Mouse (Mus musculus): ENCODE results near the gene Atp11a. TPM values are rescaled to one million over a fixed set of nuclear protein-coding genes. Genes with fewer than 3 reads are reported as not detected.

Atp11a gene
- polyA plus RNA-seq, 1 experiment = 23.2 TPM

DNA sequence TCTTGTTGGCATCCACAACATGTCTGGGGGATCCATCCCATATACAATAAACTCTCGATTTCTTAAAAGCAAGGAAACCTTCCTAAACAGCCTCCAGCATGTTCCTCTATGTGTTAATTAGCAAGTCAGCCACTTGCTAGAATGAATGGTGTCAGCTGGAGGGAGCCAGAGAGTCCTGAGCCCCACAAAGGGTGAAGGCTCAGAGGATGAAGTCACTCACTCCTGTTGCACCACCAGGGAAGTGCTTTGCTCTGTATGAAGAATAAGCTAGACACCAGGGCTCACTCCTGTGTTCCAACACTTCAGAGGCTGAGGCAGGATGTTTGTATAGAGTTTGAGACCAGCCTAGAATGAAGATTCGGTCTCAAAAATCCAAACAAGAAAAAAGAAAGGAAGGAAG, 1.5 kb upstream of the Atp11a start:
- Histone ChIP-seq H3K36me3 (ENCODE audit: control insufficient read depth, insufficient read depth, low read length) (no peaks in the 10 kb centered on the region), H3K4me3 (ENCODE audit: extremely low read depth, insufficient read depth, insufficient read length) (no peak overlapping the region), H3K27ac (ENCODE audit: insufficient read depth, low read length) (no peak overlapping the region), H3K4me1 (ENCODE audit: control insufficient read depth, insufficient read depth, insufficient read length) (no peaks in the 10 kb centered on the region; the same call in 1 of the 2 replicates), H3K27me3 (ENCODE audit: control insufficient read depth, insufficient read depth, low read length) (0 out of 2 replicates have a peak, but pooled peaks cover 2% of the 10 kb centered on the region)
- DNase-seq (ENCODE audit: low read depth in 1 of 2, low spot score in 2 of 2) = no peak
- whole genome bisulfite sequencing = 50% methylated on average over 2 of the region's 2 CpGs
- TF ChIP-seq POLR2A (IDR thresholded peaks at IDR 0.05; ENCODE audit: low read depth, low read length) (no peak), CTCF (IDR thresholded peaks at IDR 0.05; ENCODE audit: extremely low read depth, insufficient read depth, insufficient read length, insufficient replicate concordance) (no peak)

DNA sequence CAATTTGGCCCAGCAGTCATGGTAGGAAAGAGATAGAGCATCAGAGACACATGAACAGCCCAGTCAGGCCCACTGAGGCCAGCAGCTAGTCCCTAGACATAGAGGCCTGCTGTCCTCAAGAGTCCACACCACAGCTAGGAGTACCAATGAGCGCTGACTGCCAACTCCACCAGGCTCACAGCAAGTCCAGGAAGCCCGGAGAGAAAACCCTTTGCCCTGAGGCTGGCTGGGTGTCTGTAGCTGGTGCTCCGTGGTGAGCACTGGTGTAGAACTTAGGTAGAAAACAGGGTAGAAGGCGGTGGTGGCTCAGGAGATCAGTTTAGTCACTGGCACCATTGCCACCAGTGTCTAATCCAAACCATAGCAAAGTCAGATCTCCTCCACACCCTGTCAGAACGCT, 988 bp upstream of the Atp11a start:
- no peak for DNase-seq (ENCODE audit: low read depth in 1 of 2, low spot score in 2 of 2)
- H3K27ac ChIP-seq (ENCODE audit: insufficient read depth, low read length) = no peak overlapping the region
- TF ChIP-seq POLR2A (IDR thresholded peaks at IDR 0.05; ENCODE audit: low read depth, low read length) (no peak), CTCF (IDR thresholded peaks at IDR 0.05; ENCODE audit: extremely low read depth, insufficient read depth, insufficient read length, insufficient replicate concordance) (no peak)

DNA sequence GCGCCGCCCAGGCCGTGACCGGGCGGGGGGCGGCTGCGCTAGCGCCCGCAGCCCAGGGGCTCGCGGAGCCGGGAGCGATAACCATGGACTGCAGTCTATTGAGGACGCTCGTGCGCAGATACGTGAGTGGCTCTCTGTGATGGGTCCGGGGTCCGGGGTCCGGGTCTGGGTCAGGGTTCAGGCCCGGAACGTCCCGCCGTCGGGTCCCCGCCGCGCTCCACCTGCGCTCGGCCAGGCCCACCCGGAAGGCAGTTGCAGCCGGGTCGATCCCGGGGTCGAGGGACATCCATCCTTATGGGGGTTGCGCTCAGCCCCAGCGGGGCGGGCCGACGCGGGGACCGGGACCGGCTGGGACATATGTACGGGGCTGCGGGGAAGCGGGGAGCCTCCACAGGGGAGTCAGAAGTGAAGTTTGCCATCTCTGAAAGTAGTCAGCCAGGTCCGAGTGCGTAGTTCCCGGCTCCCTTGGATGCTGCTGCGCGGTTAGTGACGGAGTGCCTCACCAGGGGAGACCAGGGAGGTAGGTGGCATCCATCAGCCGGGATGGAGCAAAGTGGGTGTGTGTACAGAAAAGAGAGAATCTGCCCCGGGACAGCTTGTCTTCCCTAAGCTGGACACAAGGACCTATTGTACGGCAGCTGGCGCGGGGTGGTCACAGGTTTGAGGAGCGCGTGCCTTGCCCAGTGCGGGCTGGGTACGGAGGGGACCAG, 572 bp downstream of the Atp11a start:
- no peak for DNase-seq (ENCODE audit: low read depth in 1 of 2, low spot score in 2 of 2)
- no peak for TF ChIP-seq CTCF (IDR thresholded peaks at IDR 0.05; ENCODE audit: extremely low read depth, insufficient read depth, insufficient read length, insufficient replicate concordance)
- TF ChIP-seq POLR2A (IDR thresholded peaks at IDR 0.05; ENCODE audit: low read depth, low read length) = no peak
- 9% methylated on average over 61 of the region's 61 CpGs for WGBS
- H3K27me3 ChIP-seq (ENCODE audit: control insufficient read depth, insufficient read depth, low read length) = 0 out of 2 replicates have a peak, but pooled peaks cover 2% of the 10 kb centered on the region
- H3K36me3 ChIP-seq (ENCODE audit: control insufficient read depth, insufficient read depth, low read length) = no peaks in the 10 kb centered on the region
- H3K27ac ChIP-seq (ENCODE audit: insufficient read depth, low read length) = no peak overlapping the region
- peak overlapping the region; percentile 58 for H3K4me3 ChIP-seq (ENCODE audit: extremely low read depth, insufficient read depth, insufficient read length)
- H3K4me1 ChIP-seq (ENCODE audit: control insufficient read depth, insufficient read depth, insufficient read length) = no peaks in the 10 kb centered on the region; the same call in 1 of the 2 replicates

More for the DNA sequence above, 988 bp upstream of the Atp11a start:
- Histone ChIP-seq H3K4me3 (ENCODE audit: extremely low read depth, insufficient read depth, insufficient read length) (no peak overlapping the region), H3K27me3 (ENCODE audit: control insufficient read depth, insufficient read depth, low read length) (0 out of 2 replicates have a peak, but pooled peaks cover 2% of the 10 kb centered on the region), H3K36me3 (ENCODE audit: control insufficient read depth, insufficient read depth, low read length) (no peaks in the 10 kb centered on the region), H3K4me1 (ENCODE audit: control insufficient read depth, insufficient read depth, insufficient read length) (no peaks in the 10 kb centered on the region; the same call in 1 of the 2 replicates)
- WGBS = 86% methylated on average over 5 of the region's 5 CpGs

DNA sequence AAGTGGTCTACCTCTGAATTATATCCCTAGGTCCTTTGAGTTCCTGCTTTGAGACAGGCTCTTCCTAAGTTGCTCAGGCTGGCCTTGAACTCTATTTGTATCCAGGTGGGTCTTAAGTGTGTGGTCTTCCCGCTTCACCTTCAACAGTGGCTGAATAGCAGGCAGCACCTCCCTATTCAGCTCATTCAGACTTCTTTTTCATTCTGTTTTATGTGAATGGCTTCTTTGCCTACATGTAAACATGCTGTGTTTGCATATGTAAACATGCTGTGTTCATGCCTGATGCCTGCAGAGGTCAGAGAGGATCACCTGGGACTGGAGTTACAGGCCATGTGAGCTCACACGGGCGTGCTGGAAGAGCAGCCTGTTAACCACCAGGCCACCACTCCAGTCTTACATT, 3.1 kb downstream of the Atp11a start:
- Histone ChIP-seq H3K27ac (ENCODE audit: insufficient read depth, low read length) (no peak overlapping the region), H3K4me3 (ENCODE audit: extremely low read depth, insufficient read depth, insufficient read length) (no peak overlapping the region), H3K36me3 (ENCODE audit: control insufficient read depth, insufficient read depth, low read length) (no peaks in the 10 kb centered on the region), H3K27me3 (ENCODE audit: control insufficient read depth, insufficient read depth, low read length) (0 out of 2 replicates have a peak, but pooled peaks cover 2% of the 10 kb centered on the region), H3K4me1 (ENCODE audit: control insufficient read depth, insufficient read depth, insufficient read length) (no peaks in the 10 kb centered on the region; the same call in 1 of the 2 replicates)
- TF ChIP-seq CTCF (IDR thresholded peaks at IDR 0.05; ENCODE audit: extremely low read depth, insufficient read depth, insufficient read length, insufficient replicate concordance) (no peak), POLR2A (IDR thresholded peaks at IDR 0.05; ENCODE audit: low read depth, low read length) (no peak)
- 89% methylated on average over 3 of the region's 3 CpGs for WGBS
- DNase-seq (ENCODE audit: low read depth in 1 of 2, low spot score in 2 of 2) = no peak

DNA sequence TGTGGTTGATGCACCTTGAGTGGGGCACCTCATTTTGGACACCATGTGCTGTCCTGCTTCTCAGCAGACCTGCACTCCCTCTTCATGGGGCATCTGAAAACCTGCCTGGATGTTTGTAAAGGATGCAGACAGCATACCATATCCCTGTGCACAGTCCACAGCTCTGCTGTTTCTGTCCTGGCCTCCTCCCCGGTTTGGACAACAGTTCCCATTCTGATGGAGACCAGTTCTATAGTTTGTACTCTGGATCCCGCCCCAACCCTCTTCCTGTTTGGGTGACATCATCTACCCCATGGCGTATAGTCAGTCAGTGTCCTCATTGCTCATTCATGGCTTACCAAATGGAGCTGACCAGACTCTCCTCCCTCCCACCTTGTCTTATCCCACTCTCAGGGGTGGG, 5.1 kb downstream of the Atp11a start:
- Histone ChIP-seq H3K4me1 (ENCODE audit: control insufficient read depth, insufficient read depth, insufficient read length) (no peaks in the 10 kb centered on the region; the same call in 1 of the 2 replicates), H3K27me3 (ENCODE audit: control insufficient read depth, insufficient read depth, low read length) (no peaks in the 10 kb centered on the region), H3K27ac (ENCODE audit: insufficient read depth, low read length) (no peak overlapping the region), H3K4me3 (ENCODE audit: extremely low read depth, insufficient read depth, insufficient read length) (no peak overlapping the region), H3K36me3 (ENCODE audit: control insufficient read depth, insufficient read depth, low read length) (no peaks in the 10 kb centered on the region)
- TF ChIP-seq POLR2A (IDR thresholded peaks at IDR 0.05; ENCODE audit: low read depth, low read length) (no peak), CTCF (IDR thresholded peaks at IDR 0.05; ENCODE audit: extremely low read depth, insufficient read depth, insufficient read length, insufficient replicate concordance) (no peak)
- DNase-seq (ENCODE audit: low read depth in 1 of 2, low spot score in 2 of 2) = no peak
- WGBS = 68% methylated on average over 3 of the region's 3 CpGs

DNA sequence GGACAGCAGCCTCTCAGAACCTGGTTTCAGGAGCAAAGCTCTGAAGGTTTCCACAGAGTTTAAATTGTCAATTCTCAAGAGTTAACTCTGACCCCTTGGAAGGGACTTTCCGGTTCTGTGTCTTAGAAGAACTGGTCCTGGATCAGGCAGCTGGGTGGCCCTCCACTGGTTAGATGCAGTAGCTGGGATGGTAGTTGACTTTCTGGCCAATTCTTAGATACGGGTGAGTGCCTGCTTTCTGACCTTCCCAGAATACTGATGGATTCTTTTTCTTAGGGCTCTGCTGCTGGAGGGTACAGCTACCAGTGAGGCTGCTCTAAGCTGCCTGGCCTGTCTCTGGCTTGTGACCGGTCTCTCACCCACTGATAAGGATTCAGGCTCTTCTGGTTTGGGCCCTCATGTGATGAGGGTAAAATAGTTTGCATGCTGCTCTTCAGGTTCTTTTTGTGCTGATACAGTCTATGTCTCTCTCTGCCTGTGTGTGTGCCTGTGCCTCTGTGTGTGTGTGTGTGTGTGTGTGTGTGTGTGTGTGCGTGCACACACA, 6.8 kb downstream of the Atp11a start:
- H3K4me1 ChIP-seq (ENCODE audit: control insufficient read depth, insufficient read depth, insufficient read length) = no peaks in the 10 kb centered on the region
- TF ChIP-seq POLR2A (IDR thresholded peaks at IDR 0.05; ENCODE audit: low read depth, low read length) (no peak), CTCF (IDR thresholded peaks at IDR 0.05; ENCODE audit: extremely low read depth, insufficient read depth, insufficient read length, insufficient replicate concordance) (no peak)
- no peak for DNase-seq (ENCODE audit: low read depth in 1 of 2, low spot score in 2 of 2)
- H3K4me3 ChIP-seq (ENCODE audit: extremely low read depth, insufficient read depth, insufficient read length) = no peak overlapping the region
- 90% methylated on average over 4 of the region's 4 CpGs for WGBS
- no peaks in the 10 kb centered on the region for H3K27me3 ChIP-seq (ENCODE audit: control insufficient read depth, insufficient read depth, low read length)
- no peaks in the 10 kb centered on the region for H3K36me3 ChIP-seq (ENCODE audit: control insufficient read depth, insufficient read depth, low read length)
- H3K27ac ChIP-seq (ENCODE audit: insufficient read depth, low read length) = no peak overlapping the region

DNA sequence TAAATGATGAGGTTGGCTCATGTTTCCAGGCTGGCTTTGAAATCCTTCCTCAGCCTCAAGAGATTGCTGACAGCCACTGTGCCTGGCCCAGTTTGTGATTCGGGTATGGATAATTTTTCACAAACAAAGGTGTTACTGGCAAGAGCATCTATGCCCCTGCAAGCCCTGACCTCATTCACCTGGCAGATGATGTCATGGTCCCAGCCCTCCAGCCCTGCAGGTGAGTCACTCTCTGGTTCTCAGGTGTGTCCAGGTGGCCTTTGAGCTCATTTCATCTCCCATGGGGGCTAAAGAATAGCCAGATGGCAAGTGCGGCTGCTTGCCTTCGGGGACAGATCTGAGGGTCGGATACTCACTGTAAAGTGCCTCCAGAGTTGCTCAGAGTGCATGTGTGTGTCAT, 8.2 kb downstream of the Atp11a start:
- no peak for TF ChIP-seq CTCF (IDR thresholded peaks at IDR 0.05; ENCODE audit: extremely low read depth, insufficient read depth, insufficient read length, insufficient replicate concordance)
- TF ChIP-seq POLR2A (IDR thresholded peaks at IDR 0.05; ENCODE audit: low read depth, low read length) = no peak
- no peak overlapping the region for H3K27ac ChIP-seq (ENCODE audit: insufficient read depth, low read length)
- no peak overlapping the region for H3K4me3 ChIP-seq (ENCODE audit: extremely low read depth, insufficient read depth, insufficient read length)
- no peaks in the 10 kb centered on the region for H3K4me1 ChIP-seq (ENCODE audit: control insufficient read depth, insufficient read depth, insufficient read length)
- H3K36me3 ChIP-seq (ENCODE audit: control insufficient read depth, insufficient read depth, low read length) = no peaks in the 10 kb centered on the region
- no peaks in the 10 kb centered on the region for H3K27me3 ChIP-seq (ENCODE audit: control insufficient read depth, insufficient read depth, low read length)
- DNase-seq (ENCODE audit: low read depth in 1 of 2, low spot score in 2 of 2) = no peak
- WGBS = 93% methylated on average over 4 of the region's 4 CpGs

Measured in spleen, adult 2 months (tissue).